Mouse (Mus musculus) heart, embryonic 14.5 days (tissue): ENCODE results near the gene Msgn1. TPM values are rescaled to one million over a fixed set of nuclear protein-coding genes. Genes with fewer than 3 reads are reported as not detected.

Source experiments
- ATAC-seq: fragments of 200-750 bp; cut with Nextera tagmentation; 2 replicates; pipeline ENCODE4 v1.8.0; 2017; ENCODE audit warnings: low read depth, moderate TSS enrichment; ENCODE audit not compliant: insufficient number of reproducible peaks, insufficient read depth, low FRiP score
- H3K27ac ChIP-seq, 2 experiments: fragments of 200-500 bp in 1 of 2; fragments of 300-500 bp in 1 of 2; sonication (generic) in 1 of 2; replicated peaks in 1 of 2; 2 replicates each; pipeline ENCODE4 v1.5.1; 2012 to 2014; ENCODE audit warnings: low read depth in 2 of 2, low read length in 2 of 2, control low read depth in 1 of 2, mild to moderate bottlenecking in 1 of 2, mixed read lengths in 1 of 2; ENCODE audit not compliant: control insufficient read depth in 1 of 2, insufficient read depth in 1 of 2
- H3K27me3 ChIP-seq: fragments of 300-500 bp; sonication (generic); 2 replicates; pipeline ENCODE4 v1.6.1; 2014; ENCODE audit warnings: mild to moderate bottlenecking, low read length, control low read depth; ENCODE audit not compliant: control insufficient read depth, insufficient read depth
- H3K36me3 ChIP-seq: fragments of 300-500 bp; sonication (generic); 2 replicates; pipeline ENCODE4 v1.6.1; 2014; ENCODE audit warnings: mild to moderate bottlenecking, control low read depth, low read length, mixed read lengths; ENCODE audit not compliant: control insufficient read depth, insufficient read depth
- H3K4me1 ChIP-seq, 2 experiments: fragments of 200-500 bp in 1 of 2; fragments of 300-500 bp in 1 of 2; sonication (generic) in 1 of 2; 2 replicates each; pipeline ENCODE4 v1.6.1; 2012 to 2014; ENCODE audit warnings: low read length in 2 of 2, control low read depth in 1 of 2, mixed read lengths in 1 of 2; ENCODE audit not compliant: control insufficient read depth in 2 of 2, insufficient read depth in 2 of 2
- H3K4me2 ChIP-seq: fragments of 300-500 bp; sonication (generic); 2 replicates; pipeline ENCODE4 v1.6.1; 2014; ENCODE audit warnings: mild to moderate bottlenecking, low read length
- H3K4me3 ChIP-seq, 2 experiments: fragments of 200-500 bp in 1 of 2; fragments of 300-500 bp in 1 of 2; sonication (generic) in 1 of 2; 2 replicates each; pipeline ENCODE4 v1.5.1; 2012 to 2014; ENCODE audit warnings: low read length in 2 of 2, mild to moderate bottlenecking in 2 of 2, control low read depth in 1 of 2, low read depth in 1 of 2, moderate library complexity in 1 of 2; ENCODE audit not compliant: control insufficient read depth in 1 of 2, insufficient read depth in 1 of 2
- H3K9ac ChIP-seq: fragments of 300-500 bp; sonication (generic); 2 replicates; pipeline ENCODE4 v1.6.1; 2014; ENCODE audit warnings: mild to moderate bottlenecking, low read length
- H3K9me3 ChIP-seq: fragments of 300-500 bp; sonication (generic); 2 replicates; pipeline ENCODE4 v1.6.1; 2016; ENCODE audit warnings: low read length, control low read depth; ENCODE audit not compliant: control insufficient read depth
- WGBS: fragments of 180-500 bp; shearing (Covaris S2); extraction: QIAGEN DNeasy Blood & Tissue Kit; methylation state at CpG from one replicate; pipeline ENCODE4 v1.1.7; 2014; 5-methylcytosine and 5-hydroxymethylcytosine counted together
- polyA plus RNA-seq: library from polyadenylated mRNA; unstranded; fragments of >200 nt; fragmentation: Nextera tagmentation; extraction: Ambion mirVana; gene quantifications from 2 replicates; pipeline ENCODE4 v1.2.1, GENCODE M21; 2014

The Msgn1 gene
- polyA plus RNA-seq, 1 experiment from 2014 or later: 0.47 TPM

DNA sequence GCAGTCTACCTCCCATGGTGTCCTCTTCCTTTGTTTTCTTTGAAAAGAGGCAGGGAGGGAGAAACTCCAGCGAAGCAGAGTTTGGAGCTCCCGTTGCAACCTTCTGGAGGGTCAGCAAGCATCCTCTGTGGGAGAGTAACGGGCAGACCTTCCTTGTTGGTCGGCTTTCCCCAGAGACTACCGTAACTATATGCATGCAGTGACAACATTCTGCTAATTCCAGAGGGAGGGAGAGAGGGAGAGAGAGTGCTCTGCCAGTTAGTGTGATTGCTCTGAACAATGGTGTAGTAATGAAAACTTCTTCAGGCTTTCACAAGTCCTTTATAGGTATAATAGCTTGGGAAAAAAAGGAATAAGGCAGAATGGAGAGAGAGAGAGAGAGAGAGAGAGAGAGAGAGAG is 15.9 kb upstream of the Msgn1 start:
- Histone ChIP-seq H3K36me3 (no peaks in the 10 kb centered on the region), H3K9ac (peak overlapping the region; percentile 54; the same call in 1 of the 2 replicates), H3K4me1 (peaks cover 23 to 30% of the 10 kb centered on the region in 2 experiments), H3K27ac (peak overlapping the region in 1 of 2 experiments; percentile 52; a peak in 1 of 4 replicates), H3K9me3 (no peaks in the 10 kb centered on the region), H3K4me2 (peak overlapping the region; percentile 49), H3K27me3 (no peaks in the 10 kb centered on the region), H3K4me3 (peak overlapping the region; percentile 0 to 3; a peak in 1 of 4 replicates)
- 0 out of 2 replicates have a peak, but pooled peaks have one; percentile 63 for ATAC-seq
- 5% methylated on average over 5 of the region's 5 CpGs for WGBS

DNA sequence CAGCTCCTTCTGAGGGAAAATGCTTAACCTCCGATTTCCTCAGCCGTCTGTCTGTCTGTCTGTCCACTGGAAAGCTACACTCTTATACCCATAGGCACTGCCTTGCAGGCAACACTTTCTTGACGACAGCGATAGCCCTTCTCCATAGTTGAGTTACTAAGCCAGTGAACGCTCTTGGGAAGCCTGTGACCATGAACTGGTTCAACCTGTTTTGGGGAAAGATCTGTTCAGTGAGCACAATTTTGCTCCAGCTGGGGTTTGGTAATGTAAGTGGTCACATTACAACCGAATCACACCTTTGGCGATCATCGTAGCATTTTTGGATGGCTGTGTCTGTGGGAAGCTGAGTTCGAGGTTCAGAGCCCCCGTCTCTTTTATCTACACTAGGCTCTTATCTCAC is 14.3 kb upstream of the Msgn1 start:
- Histone ChIP-seq H3K4me1 (peaks cover 23 to 30% of the 10 kb centered on the region in 2 experiments), H3K4me2 (no peak overlapping the region), H3K27me3 (no peaks in the 10 kb centered on the region), H3K27ac (no peak overlapping the region), H3K9me3 (no peaks in the 10 kb centered on the region), H3K4me3 (no peak overlapping the region), H3K9ac (no peak overlapping the region), H3K36me3 (no peaks in the 10 kb centered on the region)
- no peak for ATAC-seq
- 63% methylated on average over 10 of the region's 10 CpGs for WGBS

DNA sequence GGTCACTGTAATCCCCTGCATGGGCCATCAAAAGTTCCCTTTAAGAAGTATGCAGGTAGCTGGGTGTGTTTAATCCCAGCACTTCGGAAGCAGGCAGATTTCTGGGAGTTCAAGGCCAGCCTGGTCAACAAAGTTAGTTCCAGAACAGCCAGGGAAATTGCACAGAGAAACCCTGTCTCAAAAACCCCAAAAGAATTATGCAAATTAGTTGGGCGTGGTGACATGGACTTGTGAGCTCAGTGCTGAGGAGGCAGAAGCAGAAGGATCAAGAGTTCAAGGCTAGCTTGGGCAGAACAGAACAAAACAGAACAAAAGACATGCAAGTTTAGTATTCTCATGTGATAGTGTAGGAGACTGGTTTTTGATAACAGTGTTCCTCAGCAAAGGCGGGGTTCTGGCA is 13.8 kb upstream of the Msgn1 start:
- WGBS: 70% methylated on average over 3 of the region's 3 CpGs

DNA sequence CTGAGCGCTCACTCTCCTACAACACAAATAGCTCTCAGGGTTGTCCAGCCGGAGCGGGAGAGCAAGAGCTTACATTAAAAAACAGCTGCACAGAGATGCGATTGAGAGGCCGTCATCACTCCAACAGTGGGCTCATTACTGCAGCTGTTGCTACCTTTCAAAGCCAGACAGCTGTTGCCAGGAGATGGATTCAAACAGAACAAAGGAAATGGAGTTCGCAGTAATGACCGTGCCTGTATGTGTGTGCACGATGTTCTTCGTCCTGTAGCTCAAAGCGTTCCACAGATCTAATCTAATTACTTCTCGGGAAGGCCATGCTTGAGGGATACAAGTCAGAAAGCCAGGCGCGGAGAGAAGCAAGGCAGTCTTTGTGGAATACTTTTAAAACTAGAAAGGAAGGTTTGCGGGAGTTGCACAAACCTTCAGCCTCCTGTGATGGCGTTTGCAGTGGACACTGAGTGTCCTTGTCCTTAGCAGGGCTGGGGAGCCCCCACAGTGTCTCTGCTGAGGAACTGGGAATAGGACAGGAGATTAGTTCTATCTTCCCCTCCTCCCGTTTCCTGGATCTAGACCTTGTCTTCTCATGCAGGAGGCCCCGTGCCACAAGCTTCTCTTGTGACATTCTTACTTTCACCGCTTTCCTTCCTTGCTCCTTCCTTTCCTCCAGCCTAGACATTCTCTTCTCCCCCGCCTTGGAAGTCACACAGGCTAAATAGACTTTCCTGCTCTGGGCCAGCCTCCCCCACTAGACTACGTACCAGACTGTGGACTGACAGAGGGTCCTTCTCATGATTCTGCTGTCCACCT is 13.0 kb upstream of the Msgn1 start:
- WGBS: 34% methylated on average over 20 of the region's 20 CpGs
- ATAC-seq: 0 out of 2 replicates have a peak, but pooled peaks have one; percentile 46
- no peaks in the 10 kb centered on the region for H3K9me3 ChIP-seq
- H3K27ac ChIP-seq: peak overlapping the region; percentile 20 to 74
- H3K27me3 ChIP-seq: no peaks in the 10 kb centered on the region
- no peaks in the 10 kb centered on the region for H3K36me3 ChIP-seq
- H3K4me2 ChIP-seq: 0 out of 2 replicates have a peak overlapping the region, but pooled peaks have one; percentile 0
- peaks cover 20 to 25% of the 10 kb centered on the region in 2 experiments for H3K4me1 ChIP-seq
- no peak overlapping the region for H3K9ac ChIP-seq
- H3K4me3 ChIP-seq: no peak overlapping the region

More for the DNA sequence above, 13.8 kb upstream of the Msgn1 start:
- H3K4me1 ChIP-seq: peaks cover 23 to 30% of the 10 kb centered on the region in 2 experiments
- peak overlapping the region in 1 of 2 experiments; percentile 20; a peak in 2 of 4 replicates for H3K27ac ChIP-seq
- no peaks in the 10 kb centered on the region for H3K9me3 ChIP-seq
- H3K4me3 ChIP-seq: no peak overlapping the region
- ATAC-seq: no peak
- H3K9ac ChIP-seq: no peak overlapping the region
- no peak overlapping the region for H3K4me2 ChIP-seq
- no peaks in the 10 kb centered on the region for H3K36me3 ChIP-seq
- H3K27me3 ChIP-seq: no peaks in the 10 kb centered on the region

DNA sequence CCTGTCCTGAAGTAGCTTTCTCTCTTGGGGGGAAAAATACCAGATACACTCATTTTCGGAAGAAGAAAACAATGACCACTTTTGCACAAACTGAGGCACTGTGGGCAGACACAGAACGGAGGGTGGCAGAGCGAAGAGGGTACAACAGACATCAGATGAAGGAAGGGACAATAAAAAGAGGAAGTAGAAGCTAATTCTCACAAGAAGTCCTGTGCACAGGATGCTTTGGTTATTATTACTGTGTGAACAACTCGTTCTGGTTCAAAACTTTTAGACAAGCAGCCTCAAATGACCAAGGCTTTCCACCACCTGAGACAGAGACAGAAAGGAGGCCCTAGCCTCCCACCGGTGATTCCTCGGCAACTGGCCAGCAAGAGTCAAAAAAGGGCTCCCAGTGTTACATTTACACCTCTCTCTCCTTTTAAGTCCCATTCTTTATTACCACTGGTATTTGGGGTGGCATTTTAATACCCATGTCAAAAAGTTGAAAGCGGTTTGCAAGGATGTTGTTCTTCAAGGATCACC is 9.0 kb upstream of the Msgn1 start:
- H3K27me3 ChIP-seq: no peaks in the 10 kb centered on the region
- WGBS: 82% methylated on average over 7 of the region's 7 CpGs
- peaks cover 7 to 15% of the 10 kb centered on the region in 2 experiments for H3K4me1 ChIP-seq
- H3K9ac ChIP-seq: no peak overlapping the region
- no peaks in the 10 kb centered on the region for H3K9me3 ChIP-seq
- H3K36me3 ChIP-seq: no peaks in the 10 kb centered on the region
- no peak overlapping the region for H3K4me3 ChIP-seq
- no peak for ATAC-seq
- no peak overlapping the region for H3K27ac ChIP-seq
- no peak overlapping the region for H3K4me2 ChIP-seq

DNA sequence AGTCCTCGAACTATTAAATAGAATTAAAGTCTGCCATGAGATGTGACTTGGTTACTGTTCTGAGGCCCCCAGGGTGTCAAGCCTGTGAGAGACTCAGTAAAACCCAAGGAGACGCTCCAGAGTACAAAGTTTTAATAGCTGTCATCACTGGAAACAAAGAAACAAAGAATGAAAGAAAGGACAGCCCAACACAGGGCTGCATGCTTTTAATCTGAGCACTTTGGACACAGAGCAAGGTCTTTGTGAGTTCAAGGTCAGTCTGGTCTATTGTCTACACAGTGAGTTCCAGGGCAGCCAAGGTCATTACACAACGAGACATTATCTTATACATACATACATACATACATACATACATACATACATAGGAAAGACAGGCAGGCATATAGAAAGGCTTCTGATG is 7.7 kb upstream of the Msgn1 start:
- Histone ChIP-seq H3K4me2 (no peak overlapping the region), H3K27ac (no peak overlapping the region), H3K9me3 (no peaks in the 10 kb centered on the region), H3K4me1 (peaks cover 1 to 7% of the 10 kb centered on the region in 2 experiments; a peak in 2 of 4 replicates), H3K4me3 (no peak overlapping the region), H3K36me3 (no peaks in the 10 kb centered on the region), H3K9ac (no peak overlapping the region), H3K27me3 (no peaks in the 10 kb centered on the region)
- 46% methylated on average over 3 of the region's 3 CpGs for WGBS
- ATAC-seq: no peak

DNA sequence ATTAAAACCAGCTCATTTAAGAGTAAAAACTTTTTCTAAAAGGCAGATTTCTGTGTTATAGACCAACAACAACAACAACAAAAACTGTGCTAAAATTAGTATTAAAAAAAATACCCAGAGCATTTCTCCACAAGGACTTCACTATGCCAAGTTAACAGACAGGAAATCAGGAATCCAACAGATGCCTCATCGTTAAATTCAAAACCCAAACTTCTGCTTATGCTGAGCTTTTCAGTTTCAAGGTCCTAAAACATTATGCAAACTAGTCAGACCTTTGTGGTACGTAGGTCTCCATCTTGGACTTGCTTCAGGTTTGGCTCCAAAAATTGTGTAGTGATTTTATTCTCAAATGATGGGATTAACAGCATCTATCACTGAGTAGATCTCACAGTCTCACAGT is 6.8 kb upstream of the Msgn1 start:
- H3K4me1 ChIP-seq: no peaks in the 10 kb centered on the region
- H3K27ac ChIP-seq: no peak overlapping the region
- WGBS: 84% methylated on average over 2 of the region's 2 CpGs
- H3K9ac ChIP-seq: no peak overlapping the region
- no peak overlapping the region for H3K4me3 ChIP-seq
- H3K4me2 ChIP-seq: no peak overlapping the region
- H3K27me3 ChIP-seq: no peaks in the 10 kb centered on the region
- no peak for ATAC-seq
- H3K36me3 ChIP-seq: no peaks in the 10 kb centered on the region
- no peaks in the 10 kb centered on the region for H3K9me3 ChIP-seq
